Mouse (Mus musculus) layer of hippocampus, adult 18-20 months (tissue): ENCODE measurements around the gene Zfpl1. TPM values are rescaled to one million over a fixed set of nuclear protein-coding genes. Genes with fewer than 3 reads are reported as not detected.
A peak's percentile ranks its signal among the peaks of the same experiment; 100 is the strongest.
"Not testable (repeated sequence)": the region's sequence is repeated elsewhere in the genome, so short reads cannot be mapped to it uniquely, and the experiment has no call there.

Source experiments
- DNase-seq, 2 experiments: peaks; one replicate each; pipeline ENCODE4 v3.0.0; 2022; ENCODE audit warnings: low spot score in 2 of 2
- long read RNA-seq: library from polyadenylated mRNA; stranded (forward); transcript quantifications from one replicate; pipeline ENCODE4 v2.0.0, GENCODE M21; 2021
- total RNA-seq, 2 experiments: library from RNA; stranded (reverse); gene quantifications; 2 replicates each; pipeline ENCODE4 v1.2.3; 2021

Gene Zfpl1
- 10 to 100 TPM; 36.6 to 42.0 TPM for total RNA-seq
- long read RNA-seq, transcript Zfpl1-201 (8 exons, 1,287 nt): minor isoform, 6 of 41 reads
- long read RNA-seq, transcript Zfpl1-208 (8 exons, 922 nt): major isoform, 18 of 41 reads
- long read RNA-seq, partial matches to known transcripts: 15 of 41 reads
- long read RNA-seq, other reads (novel, unspliced or antisense): 2 of 41 reads

GRCm38 (mm10) chr19:6084478-6085248 is at the start of gene Zfpl1, which contains the start of gene Cdca5:
Gene Zfpl1, minus strand, starts transcription at chr19:6084956.
Gene Cdca5, plus strand, starts transcription at chr19:6084983.
- DNase-seq: peak; percentile 95 to 97

GRCm38 (mm10) chr19:6133197-6133596 is 48.4 kb upstream of the Zfpl1 start:
- not testable (repeated sequence) for DNase-seq

GRCm38 (mm10) chr19:6132171-6132827 is 47.5 kb upstream of the Zfpl1 start:
- no peak for DNase-seq

GRCm38 (mm10) chr19:6130414-6131128 is 45.8 kb upstream of the Zfpl1 start:
- DNase-seq: not testable (repeated sequence)

- DNase-seq: peak; percentile 91 to 96
Measured at GRCm38 (mm10) chr19:6127760-6128341, 43.1 kb upstream of the Zfpl1 start, which contains the start of gene Snx15. Gene Snx15, minus strand, starts transcription at chr19:6128304.

GRCm38 (mm10) chr19:6126789-6127580 is 42.2 kb upstream of the Zfpl1 start:
- no peak for DNase-seq

- peak in 1 of 2 experiments; percentile 52 for DNase-seq
Measured at GRCm38 (mm10) chr19:6126289-6126688, 41.5 kb upstream of the Zfpl1 start.

- no peak for DNase-seq
Measured at GRCm38 (mm10) chr19:6124898-6125297, 40.1 kb upstream of the Zfpl1 start.

- DNase-seq: no peak
Measured at GRCm38 (mm10) chr19:6123330-6123729, 38.6 kb upstream of the Zfpl1 start.

- no peak for DNase-seq
Measured at GRCm38 (mm10) chr19:6121761-6122160, 37.0 kb upstream of the Zfpl1 start.

- no peak for DNase-seq
Measured at GRCm38 (mm10) chr19:6118677-6119185, 34.0 kb upstream of the Zfpl1 start.

GRCm38 (mm10) chr19:6117986-6118676 is 33.4 kb upstream of the Zfpl1 start, which contains the start of gene Sac3d1:
Gene Sac3d1, minus strand, starts transcription at chr19:6118650.
- peak; percentile 88 to 94 for DNase-seq

GRCm38 (mm10) chr19:6117346-6117985 is 32.7 kb upstream of the Zfpl1 start:
- DNase-seq: no peak

GRCm38 (mm10) chr19:6116113-6116850 is 31.5 kb upstream of the Zfpl1 start:
- DNase-seq: no peak

GRCm38 (mm10) chr19:6113116-6113515 is 28.4 kb upstream of the Zfpl1 start:
- no peak for DNase-seq

GRCm38 (mm10) chr19:6105586-6105985 is 20.8 kb upstream of the Zfpl1 start, which contains the start of gene Naaladl1:
Gene Naaladl1, plus strand, starts transcription at chr19:6105782.
- DNase-seq: no peak

GRCm38 (mm10) chr19:6104476-6104875 is 19.7 kb upstream of the Zfpl1 start:
- DNase-seq: no peak
